Mouse (Mus musculus) CH12.LX (cell line): Measurements from ENCODE around the gene Ints7. TPM values are rescaled to one million over a fixed set of nuclear protein-coding genes. Genes with fewer than 3 reads are reported as not detected.

Experiments used
- DNase-seq: peaks from one replicate; pipeline ENCODE4 v3.0.0-alpha.2; 2013; ENCODE audit errors: extremely low read depth
- H3K27ac ChIP-seq: 2 replicates; pipeline ENCODE4 v1.5.1; 2012; ENCODE audit warnings: low read depth, mild to moderate bottlenecking, control low read depth, moderate library complexity; ENCODE audit not compliant: insufficient read depth
- H3K27me3 ChIP-seq: replicated peaks from 2 replicates; pipeline ENCODE3; 2012; ENCODE audit warnings: inconsistent platforms
- H3K36me3 ChIP-seq, 2 experiments: replicated peaks in 1 of 2; 2 replicates each; pipeline versions ENCODE3 to v1.6.1; 2012; ENCODE audit warnings: inconsistent platforms in 1 of 2, low read length in 1 of 2, mild to moderate bottlenecking in 1 of 2, mixed read lengths in 1 of 2, moderate library complexity in 1 of 2; ENCODE audit not compliant: control insufficient read depth in 1 of 2, insufficient read depth in 1 of 2
- H3K4me1 ChIP-seq, 2 experiments: 2 replicates each; pipeline ENCODE4 v1.6.1; 2012; ENCODE audit warnings: inconsistent platforms in 1 of 2, moderate library complexity in 1 of 2; ENCODE audit not compliant: insufficient read depth in 2 of 2, control insufficient read depth in 1 of 2
- H3K4me2 ChIP-seq: 2 replicates; pipeline ENCODE4 v1.6.1; 2012; ENCODE audit warnings: low read depth, mild to moderate bottlenecking, control low read depth; ENCODE audit not compliant: poor library complexity, insufficient read depth, severe bottlenecking
- H3K4me3 ChIP-seq, 3 experiments: fragments of 150-350 bp in 1 of 3; sonication (generic) in 1 of 3; replicated peaks in 1 of 3; 2 replicates each; pipeline versions ENCODE3 to v1.5.1; 2011 to 2012; ENCODE audit warnings: low read depth in 2 of 3, low read length in 2 of 3, mild to moderate bottlenecking in 2 of 3, moderate library complexity in 2 of 3, control low read depth in 1 of 3, improper control_type of control experiment in 1 of 3, inconsistent platforms in 1 of 3, mixed read lengths in 1 of 3; ENCODE audit not compliant: poor library complexity in 1 of 3
- H3K79me2 ChIP-seq: replicated peaks from 2 replicates; pipeline ENCODE4 v1.6.1; 2012; ENCODE audit warnings: mild to moderate bottlenecking, moderate library complexity; ENCODE audit not compliant: control insufficient read depth, poor library complexity, insufficient read depth, severe bottlenecking; ENCODE audit errors: extremely low read depth
- H3K9ac ChIP-seq: 2 replicates; pipeline ENCODE4 v1.6.1; 2012; ENCODE audit warnings: low read depth, mild to moderate bottlenecking, control low read depth, moderate library complexity; ENCODE audit not compliant: insufficient read depth
- H3K9me3 ChIP-seq: replicated peaks from 2 replicates; pipeline ENCODE3; 2012; ENCODE audit warnings: low read length, inconsistent platforms, mixed read lengths
- BHLHE40 ChIP-seq: IDR thresholded peaks from 2 replicates; pipeline ENCODE4 v1.6.1; 2011; ENCODE audit warnings: mild to moderate bottlenecking, low read depth, low read length, improper control_type of control experiment
- CHD1 ChIP-seq: IDR thresholded peaks from 2 replicates; pipeline ENCODE4 v1.6.1; 2012; ENCODE audit warnings: low read depth, low read length, improper control_type of control experiment, inconsistent platforms
- CHD2 ChIP-seq: IDR thresholded peaks from 2 replicates; pipeline ENCODE4 v1.6.1; 2011; ENCODE audit warnings: low read length, improper control_type of control experiment
- E2F4 ChIP-seq: IDR thresholded peaks from 2 replicates; pipeline ENCODE4 v1.6.1; 2011; ENCODE audit warnings: low read depth, low read length, improper control_type of control experiment; ENCODE audit not compliant: insufficient replicate concordance
- ETS1 ChIP-seq: conservative IDR thresholded peaks from 2 replicates; pipeline ENCODE4 v1.6.1; 2012; ENCODE audit warnings: low read depth, mild to moderate bottlenecking, inconsistent platforms, low read length, improper control_type of control experiment, moderate library complexity
- GABPA ChIP-seq: IDR thresholded peaks from 2 replicates; pipeline ENCODE4 v1.6.1; 2012; ENCODE audit warnings: low read depth, low read length, improper control_type of control experiment, inconsistent platforms; ENCODE audit not compliant: insufficient replicate concordance
- HCFC1 ChIP-seq: IDR thresholded peaks from 2 replicates; pipeline ENCODE4 v1.6.1; 2012; ENCODE audit warnings: low read depth, mild to moderate bottlenecking, inconsistent platforms, low read length, improper control_type of control experiment
- IRF4 ChIP-seq: IDR thresholded peaks from 2 replicates; pipeline ENCODE4 v1.6.1; 2014; ENCODE audit warnings: low read depth, mild to moderate bottlenecking, inconsistent platforms, low read length, improper control_type of control experiment
- KAT2A ChIP-seq: IDR thresholded peaks from 2 replicates; pipeline ENCODE4 v1.6.1; 2012; ENCODE audit warnings: low read length, improper control_type of control experiment, inconsistent platforms; ENCODE audit not compliant: insufficient replicate concordance
- MXI1 ChIP-seq: IDR thresholded peaks from 2 replicates; pipeline ENCODE4 v1.6.1; 2011; ENCODE audit warnings: mild to moderate bottlenecking, low read depth, low read length, improper control_type of control experiment
- NELFE ChIP-seq: IDR thresholded peaks from 2 replicates; pipeline ENCODE4 v1.6.1; 2011; ENCODE audit warnings: low read depth, low read length, improper control_type of control experiment
- NRF1 ChIP-seq: IDR thresholded peaks from 2 replicates; pipeline ENCODE4 v1.6.1; 2014; ENCODE audit warnings: low read depth, mild to moderate bottlenecking, inconsistent platforms, low read length, improper control_type of control experiment, moderate library complexity
- PAX5 ChIP-seq: IDR thresholded peaks from 2 replicates; pipeline ENCODE4 v1.6.1; 2012; ENCODE audit warnings: low read length, inconsistent platforms, mixed read lengths
- POLR2AphosphoS2 ChIP-seq: IDR thresholded peaks from 2 replicates; pipeline ENCODE4 v1.6.1; 2011; ENCODE audit warnings: low read depth, low read length, improper control_type of control experiment
- RAD21 ChIP-seq: IDR thresholded peaks from 2 replicates; pipeline ENCODE4 v1.6.1; 2011; ENCODE audit warnings: low read depth, mild to moderate bottlenecking, low read length, improper control_type of control experiment, moderate library complexity
- SIN3A ChIP-seq: IDR thresholded peaks from 2 replicates; pipeline ENCODE4 v1.6.1; 2012; ENCODE audit warnings: low read length, improper control_type of control experiment, inconsistent platforms
- ZC3H11A ChIP-seq: IDR thresholded peaks from 2 replicates; pipeline ENCODE4 v1.6.1; 2012; ENCODE audit warnings: low read depth, mild to moderate bottlenecking, inconsistent platforms, low read length, improper control_type of control experiment
- ZKSCAN1 ChIP-seq: IDR thresholded peaks from 2 replicates; pipeline ENCODE4 v1.6.1; 2012; ENCODE audit warnings: low read depth, inconsistent platforms, low read length, improper control_type of control experiment, borderline replicate concordance
- ZNF384 ChIP-seq: IDR thresholded peaks from 2 replicates; pipeline ENCODE4 v1.6.1; 2012; ENCODE audit warnings: low read depth, low read length, improper control_type of control experiment, inconsistent platforms
- dilution Hi-C: fragments of 300-500 bp; cut with MboI; formaldehyde crosslinking; loops from 2 replicates; pipeline ENCODE4 v1.14.3; 2020; ENCODE audit warnings: low sequenced_read_pairs; ENCODE audit not compliant: extremely low pct_unique_long_range_greater_than_20kb, extremely low pct_ligation_motif_present
- in situ Hi-C: fragments of 300-500 bp; cut with MboI; formaldehyde crosslinking; loops from 3 replicates; pipeline ENCODE4 v1.14.3; 2019; ENCODE audit warnings: low sequenced_read_pairs, low pct_ligation_motif_present, low pct_unique_long_range_greater_than_20kb, mixed read lengths
- polyA plus RNA-seq: library from polyadenylated mRNA; unstranded; fragments of >175 nt; gene quantifications from 2 replicates; pipeline ENCODE4 v1.2.1, GENCODE M21; 2012; ENCODE audit warnings: low read depth; ENCODE audit not compliant: insufficient read length
- total RNA-seq, 2 experiments: library from RNA; depleted of rRNA; stranded (reverse); fragments of 300-350 nt in 1 of 2; fragments of >200 nt in 1 of 2; gene quantifications; 2 replicates each; pipeline ENCODE4 v1.2.3; 2012 to 2014

Gene Ints7
- total and polyA plus RNA-seq, 3 experiments = 30.4 to 58.8 (median 50.5) TPM

- peaks cover 1% of the 10 kb centered on the region for H3K27me3 ChIP-seq
- no peak overlapping the region for H3K27ac ChIP-seq
- TF ChIP-seq GABPA (no peak), CHD2 (no peak), NRF1 (no peak), IRF4 (no peak), MXI1 (no peak)
- H3K36me3 ChIP-seq = no peaks in the 10 kb centered on the region
- in situ Hi-C loops (no loop called here), dilution Hi-C loops (no loop called here)
- H3K9ac ChIP-seq = no peak overlapping the region
- no peak for DNase-seq
- H3K9me3 ChIP-seq = no peaks in the 10 kb centered on the region
- H3K79me2 ChIP-seq = no peaks in the 10 kb centered on the region
- H3K4me1 ChIP-seq = peaks cover 5 to 19% of the 10 kb centered on the region in 2 experiments
- H3K4me2 ChIP-seq = no peak overlapping the region
- no peak overlapping the region for H3K4me3 ChIP-seq
Observed at GRCm38 (mm10) chr1:191640146-191640545, 64.7 kb downstream of the Ints7 start.

GRCm38 (mm10) chr1:191640848-191641247 is 65.4 kb downstream of the Ints7 start:
- H3K4me3 ChIP-seq = no peak overlapping the region
- no peaks in the 10 kb centered on the region for H3K9me3 ChIP-seq
- peaks cover 1% of the 10 kb centered on the region for H3K27me3 ChIP-seq
- DNase-seq = no peak
- TF ChIP-seq PAX5 (no peak), BHLHE40 (no peak), ZNF384 (no peak), CHD1 (no peak), ZKSCAN1 (no peak), KAT2A (no peak)
- H3K79me2 ChIP-seq = no peaks in the 10 kb centered on the region
- H3K9ac ChIP-seq = no peak overlapping the region
- dilution Hi-C loops = no loop called here
- no peaks in the 10 kb centered on the region for H3K36me3 ChIP-seq
- no peak overlapping the region for H3K4me2 ChIP-seq
- H3K4me1 ChIP-seq = peaks cover 5 to 19% of the 10 kb centered on the region in 2 experiments
- no peak overlapping the region for H3K27ac ChIP-seq
- in situ Hi-C loops = no loop called here

GRCm38 (mm10) chr1:191641438-191641837 is 66.0 kb downstream of the Ints7 start:
- Histone ChIP-seq H3K36me3 (no peaks in the 10 kb centered on the region), H3K4me2 (no peak overlapping the region), H3K9ac (no peak overlapping the region), H3K4me3 (no peak overlapping the region), H3K27me3 (peaks cover 1% of the 10 kb centered on the region), H3K4me1 (peaks cover 5 to 19% of the 10 kb centered on the region in 2 experiments), H3K27ac (no peak overlapping the region), H3K79me2 (no peaks in the 10 kb centered on the region), H3K9me3 (no peaks in the 10 kb centered on the region)
- DNase-seq = no peak
- TF ChIP-seq POLR2AphosphoS2 (no peak), ZC3H11A (no peak), E2F4 (no peak), RAD21 (no peak), GABPA (no peak), ETS1 (no peak), KAT2A (no peak), SIN3A (no peak), PAX5 (no peak), IRF4 (no peak), ZKSCAN1 (no peak), HCFC1 (no peak), NELFE (no peak)
- dilution Hi-C loops (no loop called here), in situ Hi-C loops (no loop called here)
